Mouse (Mus musculus): ENCODE data around the gene Grik3. TPM values are rescaled to one million over a fixed set of nuclear protein-coding genes. Genes with fewer than 3 reads are reported as not detected.
"Not testable (repeated sequence)": the region's sequence is repeated elsewhere in the genome, so short reads cannot be mapped to it uniquely, and the experiment has no call there.

Grik3 gene
- polyA plus RNA-seq, 1 experiment = 0.21 TPM

DNA sequence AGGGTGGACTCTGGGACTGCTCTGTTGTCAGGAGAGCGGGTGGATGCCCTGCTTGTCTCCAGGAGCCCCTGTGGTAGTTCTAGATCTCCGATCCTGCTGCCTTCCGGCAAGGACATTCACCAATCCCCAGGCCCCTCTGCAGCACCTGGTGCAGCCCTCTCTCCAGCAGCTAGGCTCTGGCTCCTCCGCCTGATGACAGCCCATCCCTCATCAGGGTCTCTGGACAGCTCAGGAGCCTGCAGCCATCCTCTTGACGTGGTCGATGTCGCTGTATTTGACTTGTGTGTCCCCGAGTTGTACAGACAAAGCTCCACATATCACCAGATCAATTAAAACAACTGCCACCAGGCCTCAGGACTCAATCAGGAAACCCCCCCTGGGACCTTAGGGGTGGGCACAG, 110.1 kb downstream of the Grik3 start:
- Histone ChIP-seq H3K4me3 (ENCODE audit: insufficient read depth, low read length) (no peak overlapping the region), H3K27ac (ENCODE audit: insufficient read depth, low read length) (no peak overlapping the region), H3K4me1 (ENCODE audit: control insufficient read depth, insufficient read depth, low read length) (no peaks in the 10 kb centered on the region)
- TF ChIP-seq POLR2A (IDR thresholded peaks at IDR 0.05; ENCODE audit: low read depth, low read length) (no peak), CTCF (IDR thresholded peaks at IDR 0.05; ENCODE audit: borderline replicate concordance, insufficient read depth, low read length) (no peak)

DNA sequence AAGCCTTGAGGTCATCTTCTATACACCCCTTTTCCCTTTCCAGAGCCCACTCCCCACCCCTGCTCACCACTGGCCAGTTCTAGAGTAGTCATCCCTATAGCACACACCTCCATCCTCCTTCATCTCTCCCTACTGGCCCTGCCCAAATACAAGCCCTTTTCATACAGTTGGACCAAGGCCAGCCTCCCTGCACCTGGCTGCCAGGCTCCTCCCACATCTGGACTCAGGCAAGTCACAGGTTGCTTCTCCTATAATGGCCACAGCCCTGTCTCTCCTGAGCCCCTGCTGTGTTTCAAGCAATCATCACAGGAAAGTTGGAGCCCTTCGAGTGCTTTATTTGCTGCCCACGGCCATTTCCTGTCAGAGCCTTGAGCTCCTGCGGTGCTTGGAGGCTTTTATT, 110.8 kb downstream of the Grik3 start:
- no peak overlapping the region for H3K27ac ChIP-seq (ENCODE audit: insufficient read depth, low read length)
- no peak for TF ChIP-seq CTCF (IDR thresholded peaks at IDR 0.05; ENCODE audit: borderline replicate concordance, insufficient read depth, low read length)
- TF ChIP-seq POLR2A (IDR thresholded peaks at IDR 0.05; ENCODE audit: low read depth, low read length) = no peak
- H3K4me1 ChIP-seq (ENCODE audit: control insufficient read depth, insufficient read depth, low read length) = no peaks in the 10 kb centered on the region
- H3K4me3 ChIP-seq (ENCODE audit: insufficient read depth, low read length) = no peak overlapping the region

DNA sequence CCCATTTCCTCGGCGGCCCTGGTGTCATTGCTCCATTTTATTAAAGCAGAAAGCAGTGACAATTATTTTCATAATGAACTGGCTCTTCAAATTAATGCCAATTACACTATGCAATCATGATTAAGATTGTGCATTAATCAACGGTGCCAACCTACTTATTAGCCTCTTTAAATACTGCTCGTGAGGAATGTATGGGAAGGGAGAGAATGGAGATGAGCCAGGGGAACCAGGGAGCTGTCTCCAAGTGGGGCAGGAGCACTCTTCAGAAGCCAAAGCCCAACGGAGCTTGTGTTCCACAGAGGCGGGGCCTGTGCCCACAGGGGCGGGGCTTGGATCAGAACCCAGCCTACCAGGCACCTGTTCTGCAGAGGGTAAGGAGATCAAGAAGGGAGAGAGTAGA, 114.0 kb downstream of the Grik3 start:
- TF ChIP-seq POLR2A (IDR thresholded peaks at IDR 0.05; ENCODE audit: low read depth, low read length) = no peak
- TF ChIP-seq CTCF (IDR thresholded peaks at IDR 0.05; ENCODE audit: borderline replicate concordance, insufficient read depth, low read length) = no peak
- H3K4me3 ChIP-seq (ENCODE audit: insufficient read depth, low read length) = no peak overlapping the region
- no peak overlapping the region for H3K27ac ChIP-seq (ENCODE audit: insufficient read depth, low read length)
- H3K4me1 ChIP-seq (ENCODE audit: control insufficient read depth, insufficient read depth, low read length) = no peaks in the 10 kb centered on the region

DNA sequence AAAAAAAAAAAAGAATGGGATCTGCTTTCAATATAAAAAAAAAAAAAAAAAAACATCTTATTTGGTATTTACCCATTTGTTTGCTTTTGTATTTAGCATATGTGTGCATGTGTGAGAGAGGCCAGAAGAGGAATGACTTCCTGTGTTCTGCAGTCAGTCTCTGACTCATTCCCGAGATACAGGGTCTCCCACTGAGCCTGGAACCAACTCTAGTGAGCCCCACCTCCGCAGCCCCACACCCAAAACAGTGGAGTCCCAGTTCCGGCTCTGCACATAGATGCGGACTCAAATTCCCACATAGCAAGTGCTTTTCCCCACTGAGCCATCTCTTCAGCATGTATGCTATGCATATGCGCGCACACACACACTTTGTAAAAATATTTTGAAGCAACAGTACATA, 115.6 kb downstream of the Grik3 start:
- Histone ChIP-seq H3K27ac (ENCODE audit: insufficient read depth, low read length) (no peak overlapping the region), H3K4me1 (ENCODE audit: control insufficient read depth, insufficient read depth, low read length) (no peaks in the 10 kb centered on the region), H3K4me3 (ENCODE audit: insufficient read depth, low read length) (no peak overlapping the region)
- no peak for TF ChIP-seq CTCF (IDR thresholded peaks at IDR 0.05; ENCODE audit: borderline replicate concordance, insufficient read depth, low read length)
- no peak for TF ChIP-seq POLR2A (IDR thresholded peaks at IDR 0.05; ENCODE audit: low read depth, low read length)

DNA sequence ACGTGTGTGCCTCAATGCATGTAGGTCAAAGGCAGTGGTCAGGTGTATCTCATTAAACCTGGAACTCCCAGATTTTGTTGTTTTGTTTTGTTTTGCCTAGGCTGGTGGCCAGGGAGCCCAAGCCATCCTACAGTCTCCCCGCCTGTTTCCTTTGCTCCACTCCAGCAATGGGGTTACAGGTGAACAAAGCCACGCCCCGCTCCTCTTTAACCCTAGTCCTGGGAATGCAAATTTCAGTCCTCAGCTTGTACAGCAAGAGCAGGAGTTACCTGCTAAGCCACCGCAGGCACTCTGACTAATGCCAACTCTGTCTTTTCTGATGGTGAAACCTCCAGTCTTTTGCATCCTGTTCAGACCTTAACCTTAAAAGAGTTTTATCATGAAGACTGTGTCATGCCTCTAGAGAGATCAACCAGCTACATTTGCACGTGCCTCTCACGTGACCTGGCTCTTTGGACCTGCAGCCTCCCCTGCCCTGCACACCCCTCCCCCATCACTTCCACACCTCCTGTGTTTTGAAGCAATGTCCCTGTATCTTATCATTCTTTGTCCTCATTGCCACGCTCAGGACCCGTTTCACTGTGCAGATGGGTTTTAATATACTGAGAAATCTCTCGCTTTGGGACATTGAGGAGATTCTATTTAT, 117.0 kb downstream of the Grik3 start:
- H3K27ac ChIP-seq (ENCODE audit: insufficient read depth, low read length) = no peak overlapping the region
- H3K4me1 ChIP-seq (ENCODE audit: control insufficient read depth, insufficient read depth, low read length) = no peaks in the 10 kb centered on the region
- no peak overlapping the region for H3K4me3 ChIP-seq (ENCODE audit: insufficient read depth, low read length)
- TF ChIP-seq POLR2A (IDR thresholded peaks at IDR 0.05; ENCODE audit: low read depth, low read length) (no peak), CTCF (IDR thresholded peaks at IDR 0.05; ENCODE audit: borderline replicate concordance, insufficient read depth, low read length) (no peak)

DNA sequence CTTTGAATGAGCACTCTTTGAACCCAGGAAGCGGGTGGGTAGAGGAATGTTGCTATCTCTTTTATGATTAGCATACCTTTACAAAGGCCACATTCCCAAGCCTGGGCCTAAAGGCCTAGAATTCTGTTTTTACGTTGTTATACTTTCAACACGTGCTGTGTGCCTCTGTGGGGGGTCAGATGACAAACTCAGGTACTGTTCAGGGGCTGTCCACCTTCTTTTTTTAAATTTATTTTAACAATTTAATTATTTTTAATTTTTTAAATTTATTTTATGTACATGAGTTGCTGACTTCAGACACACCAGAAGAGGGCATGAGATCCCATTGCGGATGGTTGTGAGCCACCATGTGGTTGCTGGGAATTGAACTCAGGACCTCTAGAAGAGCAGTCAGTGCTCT, 118.4 kb downstream of the Grik3 start:
- H3K4me3 ChIP-seq (ENCODE audit: insufficient read depth, low read length); H3K27ac ChIP-seq (ENCODE audit: insufficient read depth, low read length); H3K4me1 ChIP-seq (ENCODE audit: control insufficient read depth, insufficient read depth, low read length): not testable (repeated sequence)

DNA sequence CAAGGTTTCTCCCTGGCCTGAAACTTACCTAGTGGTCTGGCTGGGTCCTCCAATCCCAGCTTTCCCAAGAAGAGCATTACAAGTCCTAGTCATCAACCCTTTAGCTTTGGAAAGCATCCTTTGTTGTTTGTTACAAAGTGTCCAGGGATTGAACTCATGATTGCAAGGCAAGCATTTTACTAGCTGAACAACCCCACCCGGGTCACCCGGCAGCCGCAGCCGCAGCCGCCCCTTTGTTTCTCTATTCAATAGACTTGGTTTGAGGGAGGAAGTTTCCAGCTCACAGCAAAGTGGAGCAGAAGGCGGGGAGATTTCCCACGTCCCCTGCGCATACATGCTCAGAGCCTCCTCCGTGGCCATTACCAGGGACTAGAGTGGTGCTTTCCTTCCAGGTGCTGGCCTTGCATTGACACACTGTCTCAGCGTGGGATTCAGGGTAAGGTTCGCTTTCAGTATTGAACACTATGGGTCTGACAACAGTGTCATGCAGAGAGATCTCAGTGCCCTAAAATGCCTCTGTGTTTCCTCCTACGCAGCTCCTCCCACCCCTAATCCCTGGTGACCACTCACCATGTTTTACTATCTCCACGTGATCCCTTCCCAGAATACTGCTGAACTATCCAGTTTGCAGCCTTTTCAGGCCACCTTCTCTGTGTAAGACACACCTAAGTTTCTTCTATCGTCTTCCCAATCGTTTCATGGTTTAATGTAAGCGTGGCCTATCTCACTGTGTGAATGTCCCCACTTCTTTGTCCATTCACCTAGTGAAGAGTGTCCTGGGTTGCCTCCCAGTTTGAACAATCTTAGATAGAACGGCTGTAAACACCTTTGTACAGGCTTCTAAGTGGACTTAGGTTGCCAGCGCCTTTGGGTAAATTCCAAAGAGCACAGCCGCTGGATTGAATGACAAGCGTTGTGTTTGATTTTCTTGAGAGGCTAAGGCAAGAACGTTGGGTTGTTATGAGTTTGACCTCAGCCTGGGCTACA, 119.1 kb downstream of the Grik3 start:
- Histone ChIP-seq H3K4me3 (ENCODE audit: insufficient read depth, low read length) (no peak overlapping the region), H3K27ac (ENCODE audit: insufficient read depth, low read length) (no peak overlapping the region), H3K4me1 (ENCODE audit: control insufficient read depth, insufficient read depth, low read length) (no peaks in the 10 kb centered on the region)
- no peak for TF ChIP-seq CTCF (IDR thresholded peaks at IDR 0.05; ENCODE audit: borderline replicate concordance, insufficient read depth, low read length)
- no peak for TF ChIP-seq POLR2A (IDR thresholded peaks at IDR 0.05; ENCODE audit: low read depth, low read length)

DNA sequence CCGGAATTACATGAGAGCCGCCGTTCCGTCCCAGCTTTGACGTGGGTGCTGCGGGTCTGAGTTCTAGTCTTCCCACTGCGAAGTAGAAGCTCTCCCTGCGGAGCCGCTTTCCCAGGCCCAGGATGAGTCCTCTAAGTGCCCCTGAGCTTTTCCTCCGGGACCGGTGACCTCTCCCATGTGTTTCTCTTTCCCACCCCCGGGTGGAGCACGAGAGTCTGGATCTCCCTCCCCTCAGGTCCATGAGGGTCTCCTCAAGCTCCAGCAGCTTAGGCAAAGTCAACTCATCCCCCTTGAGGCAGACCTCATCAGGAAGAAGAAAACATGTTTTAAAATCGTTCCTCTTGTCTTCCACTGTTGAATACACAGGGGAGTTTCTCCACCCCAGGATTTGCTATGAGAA, 127.4 kb downstream of the Grik3 start:
- TF ChIP-seq CTCF (IDR thresholded peaks at IDR 0.05; ENCODE audit: borderline replicate concordance, insufficient read depth, low read length) = no peak
- no peak for TF ChIP-seq POLR2A (IDR thresholded peaks at IDR 0.05; ENCODE audit: low read depth, low read length)
- H3K4me1 ChIP-seq (ENCODE audit: control insufficient read depth, insufficient read depth, low read length) = no peaks in the 10 kb centered on the region
- H3K4me3 ChIP-seq (ENCODE audit: insufficient read depth, low read length) = no peak overlapping the region
- no peak overlapping the region for H3K27ac ChIP-seq (ENCODE audit: insufficient read depth, low read length)

DNA sequence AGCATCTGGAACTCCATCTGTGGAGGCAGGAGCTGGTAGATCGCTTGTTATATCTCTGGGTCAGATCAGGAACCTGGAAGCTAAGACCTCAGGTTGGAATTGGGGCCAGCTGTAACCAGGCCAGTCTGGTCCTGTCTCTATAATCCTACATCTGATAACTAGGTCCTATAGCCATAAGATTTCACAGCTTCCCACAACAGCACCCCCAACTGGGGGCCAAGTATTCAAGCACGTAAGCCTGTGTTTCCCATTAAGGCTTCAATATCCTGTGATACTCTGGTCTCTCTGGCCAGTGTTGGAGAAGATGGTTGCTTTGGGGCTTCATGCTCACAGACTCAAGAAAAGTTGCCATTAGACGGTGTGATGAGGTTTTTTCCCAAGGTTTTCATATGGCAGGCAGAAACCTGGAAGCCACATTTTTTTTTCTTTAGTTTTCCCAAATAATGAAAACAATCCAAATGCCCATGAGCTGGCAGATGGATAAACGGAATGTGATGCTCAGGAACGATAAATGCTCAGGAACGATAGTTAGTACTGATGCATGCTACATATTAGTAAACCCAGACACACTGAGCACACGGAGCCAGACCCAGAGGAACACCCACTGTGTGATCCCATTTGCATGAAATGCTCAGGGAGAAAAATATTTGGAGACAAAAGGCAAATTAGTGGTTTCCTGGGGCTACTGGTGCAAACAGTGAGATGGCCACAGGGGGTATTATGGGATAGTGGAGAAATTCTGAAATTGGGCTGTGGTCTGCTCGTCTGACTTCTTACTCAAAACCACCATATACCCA, 128.2 kb downstream of the Grik3 start:
- H3K4me1 ChIP-seq (ENCODE audit: control insufficient read depth, insufficient read depth, low read length) = no peaks in the 10 kb centered on the region
- H3K4me3 ChIP-seq (ENCODE audit: insufficient read depth, low read length) = no peak overlapping the region
- TF ChIP-seq CTCF (IDR thresholded peaks at IDR 0.05; ENCODE audit: borderline replicate concordance, insufficient read depth, low read length) (no peak), POLR2A (IDR thresholded peaks at IDR 0.05; ENCODE audit: low read depth, low read length) (no peak)
- H3K27ac ChIP-seq (ENCODE audit: insufficient read depth, low read length) = no peak overlapping the region

Data from embryonic fibroblast, embryonic 13.5 days (primary cell).